Mouse (Mus musculus): ENCODE data around the gene Myh3.

Myh3 gene

GRCm38 (mm10) chr11:67078000-67078399 is at the start of gene Myh3:
Gene Myh3, plus strand, starts transcription at chr11:67078300.
- DNase-seq (ENCODE audit: low spot score) = no peak

- DNase-seq (ENCODE audit: low spot score) = no peak
Observed at GRCm38 (mm10) chr11:67030904-67031602, 47.0 kb upstream of the Myh3 start.

- DNase-seq (ENCODE audit: low spot score) = no peak
Observed at GRCm38 (mm10) chr11:67031603-67031915, 46.5 kb upstream of the Myh3 start.

GRCm38 (mm10) chr11:67034775-67035485 is 43.2 kb upstream of the Myh3 start:
- DNase-seq (ENCODE audit: low spot score) = no peak

- DNase-seq (ENCODE audit: low spot score) = no peak
Observed at GRCm38 (mm10) chr11:67036229-67036628, 41.9 kb upstream of the Myh3 start.

- no peak for DNase-seq (ENCODE audit: low spot score)
Observed at GRCm38 (mm10) chr11:67036892-67037291, 41.2 kb upstream of the Myh3 start.

- no peak for DNase-seq (ENCODE audit: low spot score)
Observed at GRCm38 (mm10) chr11:67039799-67040198, 38.3 kb upstream of the Myh3 start.

GRCm38 (mm10) chr11:67040483-67040882 is 37.6 kb upstream of the Myh3 start:
- DNase-seq (ENCODE audit: low spot score) = no peak

- no peak for DNase-seq (ENCODE audit: low spot score)
Observed at GRCm38 (mm10) chr11:67043007-67043406, 35.1 kb upstream of the Myh3 start.

- DNase-seq (ENCODE audit: low spot score) = no peak
Observed at GRCm38 (mm10) chr11:67044959-67045358, 33.1 kb upstream of the Myh3 start.

GRCm38 (mm10) chr11:67047199-67047598 is 30.9 kb upstream of the Myh3 start:
- DNase-seq (ENCODE audit: low spot score) = peak; percentile 29

- no peak for DNase-seq (ENCODE audit: low spot score)
Observed at GRCm38 (mm10) chr11:67048496-67048895, 29.6 kb upstream of the Myh3 start.

GRCm38 (mm10) chr11:67049256-67049655 is 28.8 kb upstream of the Myh3 start:
- DNase-seq (ENCODE audit: low spot score) = no peak

GRCm38 (mm10) chr11:67051676-67052320 is 26.3 kb upstream of the Myh3 start:
- no peak for DNase-seq (ENCODE audit: low spot score)

GRCm38 (mm10) chr11:67052321-67052952 is 25.7 kb upstream of the Myh3 start, which contains the start of the genes Adprm and Sco1:
Gene Adprm, minus strand, starts transcription at chr11:67052594.
Gene Sco1, plus strand, starts transcription at chr11:67052670.
- peak; percentile 94 for DNase-seq (ENCODE audit: low spot score)

- DNase-seq (ENCODE audit: low spot score) = no peak
Observed at GRCm38 (mm10) chr11:67054754-67055365, 23.2 kb upstream of the Myh3 start.

- DNase-seq (ENCODE audit: low spot score) = no peak
Observed at GRCm38 (mm10) chr11:67061311-67061710, 16.8 kb upstream of the Myh3 start.

GRCm38 (mm10) chr11:67062726-67063125 is 15.4 kb upstream of the Myh3 start:
- no peak for DNase-seq (ENCODE audit: low spot score)

- no peak for DNase-seq (ENCODE audit: low spot score)
Observed at GRCm38 (mm10) chr11:67067741-67068140, 10.4 kb upstream of the Myh3 start.

- no peak for DNase-seq (ENCODE audit: low spot score)
Observed at GRCm38 (mm10) chr11:67072615-67073130, 5.4 kb upstream of the Myh3 start.

- DNase-seq (ENCODE audit: low spot score) = no peak
Observed at GRCm38 (mm10) chr11:67075036-67075435, 3.1 kb upstream of the Myh3 start.

GRCm38 (mm10) chr11:67076781-67077180 is 1.3 kb upstream of the Myh3 start:
- DNase-seq (ENCODE audit: low spot score) = no peak
